Mouse (Mus musculus): Measurements from ENCODE around the gene Sbk1. TPM values are rescaled to one million over a fixed set of nuclear protein-coding genes. Genes with fewer than 3 reads are reported as not detected.
"Not testable (repeated sequence)": the region's sequence is repeated elsewhere in the genome, so short reads cannot be mapped to it uniquely, and the experiment has no call there.

Gene Sbk1
- polyA plus RNA-seq, 1 experiment, result 518 TPM

DNA sequence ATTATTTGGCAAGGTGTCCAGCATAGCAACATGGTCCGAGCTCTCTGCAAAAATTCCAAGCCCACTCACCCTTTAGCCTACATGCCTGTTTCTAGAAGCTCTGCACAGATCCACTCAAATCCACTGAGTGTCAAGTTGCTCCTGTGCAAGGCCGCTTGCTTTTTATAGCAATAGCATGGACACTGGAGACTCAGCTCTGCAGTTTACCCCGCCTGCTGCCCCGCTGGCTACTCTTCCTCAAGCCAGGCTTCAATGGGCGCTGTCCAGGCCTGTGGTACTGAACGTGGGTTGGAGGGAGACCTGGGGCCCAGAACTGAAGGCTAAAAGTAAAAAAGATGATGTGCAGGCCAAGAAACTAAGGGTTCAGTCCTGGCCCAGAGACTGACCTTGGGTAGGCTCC, 8.3 kb downstream of the Sbk1 start:
- no peak for DNase-seq (ENCODE audit: low read depth)
- no peak for TF ChIP-seq CTCF (IDR thresholded peaks at IDR 0.05; ENCODE audit: borderline replicate concordance, extremely low read depth, insufficient read depth, insufficient read length)
- no peak for TF ChIP-seq POLR2A (IDR thresholded peaks at IDR 0.05; ENCODE audit: borderline replicate concordance, extremely low read depth, insufficient read depth, insufficient read length, poor library complexity, severe bottlenecking)

DNA sequence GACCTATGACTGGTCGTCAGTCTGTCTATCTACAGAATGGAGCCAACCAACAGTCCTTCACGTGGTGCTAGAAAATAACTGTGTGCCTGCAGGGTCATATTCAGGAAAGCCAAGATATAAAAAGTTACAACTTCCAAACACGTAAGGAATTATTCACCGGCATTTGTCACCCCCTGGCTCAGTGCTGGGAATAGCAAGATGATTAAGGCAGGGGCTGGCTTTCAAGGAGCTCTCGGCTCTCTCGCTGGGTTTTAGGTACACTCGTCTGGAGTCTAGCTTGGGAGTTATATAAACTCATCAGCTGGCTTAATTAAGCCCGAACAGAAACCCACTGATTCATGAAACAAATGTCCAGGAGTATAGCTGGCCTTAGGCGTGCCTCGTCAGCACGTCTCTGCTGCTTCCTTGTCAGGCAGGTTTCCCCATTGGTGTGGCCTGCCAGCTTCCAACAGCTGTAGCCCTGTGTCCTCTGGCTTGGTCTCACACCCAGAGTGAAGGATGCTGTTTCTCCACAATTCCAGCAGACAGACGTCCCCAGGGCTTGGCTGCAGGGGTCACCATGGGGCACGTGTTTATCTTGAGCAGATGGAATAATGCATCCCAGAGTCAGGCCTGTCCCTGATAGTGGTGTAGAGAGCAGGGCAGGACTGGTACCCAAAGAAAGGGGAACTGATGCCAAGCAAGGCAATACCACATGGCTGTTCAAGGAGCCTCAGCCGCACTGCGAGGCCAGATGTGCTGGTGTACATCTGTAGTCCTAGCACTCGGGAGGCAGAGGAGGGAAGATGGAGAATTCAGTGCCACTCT, 9.7 kb downstream of the Sbk1 start:
- no peak for DNase-seq (ENCODE audit: low read depth)
- TF ChIP-seq CTCF (IDR thresholded peaks at IDR 0.05; ENCODE audit: borderline replicate concordance, extremely low read depth, insufficient read depth, insufficient read length) (no peak), POLR2A (IDR thresholded peaks at IDR 0.05; ENCODE audit: borderline replicate concordance, extremely low read depth, insufficient read depth, insufficient read length, poor library complexity, severe bottlenecking) (no peak)

DNA sequence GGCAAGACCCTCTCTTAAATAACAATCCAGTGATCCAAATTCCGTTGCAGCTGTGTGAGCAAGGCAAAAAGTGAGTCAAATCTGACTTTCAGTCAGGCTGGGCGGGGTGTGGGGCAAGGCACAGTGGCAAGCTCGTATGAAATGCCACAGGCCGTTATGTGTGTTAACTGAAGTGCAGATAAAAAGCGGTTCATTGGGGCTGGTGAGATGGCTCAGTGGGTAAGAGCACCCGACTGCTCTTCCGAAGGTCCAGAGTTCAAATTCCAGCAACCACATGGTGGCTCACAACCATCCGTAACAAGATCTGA, 10.2 kb downstream of the Sbk1 start:
- DNase-seq (ENCODE audit: low read depth), result not testable (repeated sequence)

DNA sequence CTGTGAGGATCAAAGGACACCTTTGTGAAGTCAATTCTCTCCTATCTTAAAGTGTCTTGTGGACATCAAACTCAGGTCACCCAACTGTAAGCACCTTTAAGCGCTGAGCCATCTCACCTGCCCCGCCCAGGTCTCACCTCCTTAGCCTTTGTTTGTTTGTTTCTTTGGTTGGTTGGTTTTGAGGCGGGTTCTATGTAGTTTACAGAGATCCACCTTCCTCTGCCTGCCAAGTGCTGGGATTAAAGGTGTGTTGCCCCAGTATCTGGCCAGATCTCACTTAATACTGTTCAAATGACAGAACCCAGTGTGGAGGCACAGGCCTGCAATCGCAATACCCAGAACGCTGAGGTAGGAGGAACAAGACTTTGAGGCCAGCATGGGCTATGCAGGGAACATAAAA, 11.6 kb downstream of the Sbk1 start:
- no peak for TF ChIP-seq POLR2A (IDR thresholded peaks at IDR 0.05; ENCODE audit: borderline replicate concordance, extremely low read depth, insufficient read depth, insufficient read length, poor library complexity, severe bottlenecking)
- no peak for DNase-seq (ENCODE audit: low read depth)

DNA sequence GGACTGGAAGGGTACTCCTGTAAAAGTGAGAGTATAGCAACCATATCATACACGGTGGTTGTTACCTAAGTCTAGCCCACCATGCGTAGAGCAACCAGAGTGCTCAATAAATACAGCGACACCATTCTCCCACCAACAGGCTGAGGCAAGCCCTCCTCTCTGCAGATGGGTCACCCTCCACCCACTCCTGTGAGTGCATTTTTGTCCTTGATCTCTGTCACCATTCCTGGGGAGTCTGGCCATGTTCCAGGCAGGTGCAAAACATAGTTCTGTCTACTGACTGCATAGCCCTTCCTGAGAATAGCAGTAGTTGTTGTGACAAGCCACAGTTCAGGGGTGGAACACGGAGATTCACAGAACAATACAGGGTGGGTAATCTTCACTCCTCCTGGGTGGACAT, 12.0 kb downstream of the Sbk1 start:
- no peak for DNase-seq (ENCODE audit: low read depth)
- no peak for TF ChIP-seq POLR2A (IDR thresholded peaks at IDR 0.05; ENCODE audit: borderline replicate concordance, extremely low read depth, insufficient read depth, insufficient read length, poor library complexity, severe bottlenecking)
- TF ChIP-seq CTCF (IDR thresholded peaks at IDR 0.05; ENCODE audit: borderline replicate concordance, extremely low read depth, insufficient read depth, insufficient read length), result no peak

DNA sequence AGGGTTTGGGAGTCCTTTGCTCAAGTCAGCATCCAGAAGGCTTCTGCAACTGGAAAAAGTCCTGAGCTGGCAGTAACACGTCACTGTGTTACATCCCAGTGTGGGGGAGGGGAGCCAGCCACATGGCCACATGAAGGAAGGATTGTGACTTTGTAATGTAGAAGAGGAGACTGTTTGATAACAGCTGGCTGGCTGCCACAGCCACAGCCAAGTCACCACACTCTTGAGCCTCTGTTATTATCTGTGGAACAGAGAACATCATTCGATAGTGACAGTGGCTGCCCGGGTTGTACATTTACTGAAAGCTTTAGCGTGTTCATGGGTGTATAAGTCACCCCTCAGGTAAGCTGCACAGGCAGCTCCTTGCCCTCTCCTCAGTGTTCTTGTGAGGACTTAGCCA, 12.4 kb downstream of the Sbk1 start:
- peak; percentile 30 for DNase-seq (ENCODE audit: low read depth)
- no peak for TF ChIP-seq CTCF (IDR thresholded peaks at IDR 0.05; ENCODE audit: borderline replicate concordance, extremely low read depth, insufficient read depth, insufficient read length)
- no peak for TF ChIP-seq POLR2A (IDR thresholded peaks at IDR 0.05; ENCODE audit: borderline replicate concordance, extremely low read depth, insufficient read depth, insufficient read length, poor library complexity, severe bottlenecking)

DNA sequence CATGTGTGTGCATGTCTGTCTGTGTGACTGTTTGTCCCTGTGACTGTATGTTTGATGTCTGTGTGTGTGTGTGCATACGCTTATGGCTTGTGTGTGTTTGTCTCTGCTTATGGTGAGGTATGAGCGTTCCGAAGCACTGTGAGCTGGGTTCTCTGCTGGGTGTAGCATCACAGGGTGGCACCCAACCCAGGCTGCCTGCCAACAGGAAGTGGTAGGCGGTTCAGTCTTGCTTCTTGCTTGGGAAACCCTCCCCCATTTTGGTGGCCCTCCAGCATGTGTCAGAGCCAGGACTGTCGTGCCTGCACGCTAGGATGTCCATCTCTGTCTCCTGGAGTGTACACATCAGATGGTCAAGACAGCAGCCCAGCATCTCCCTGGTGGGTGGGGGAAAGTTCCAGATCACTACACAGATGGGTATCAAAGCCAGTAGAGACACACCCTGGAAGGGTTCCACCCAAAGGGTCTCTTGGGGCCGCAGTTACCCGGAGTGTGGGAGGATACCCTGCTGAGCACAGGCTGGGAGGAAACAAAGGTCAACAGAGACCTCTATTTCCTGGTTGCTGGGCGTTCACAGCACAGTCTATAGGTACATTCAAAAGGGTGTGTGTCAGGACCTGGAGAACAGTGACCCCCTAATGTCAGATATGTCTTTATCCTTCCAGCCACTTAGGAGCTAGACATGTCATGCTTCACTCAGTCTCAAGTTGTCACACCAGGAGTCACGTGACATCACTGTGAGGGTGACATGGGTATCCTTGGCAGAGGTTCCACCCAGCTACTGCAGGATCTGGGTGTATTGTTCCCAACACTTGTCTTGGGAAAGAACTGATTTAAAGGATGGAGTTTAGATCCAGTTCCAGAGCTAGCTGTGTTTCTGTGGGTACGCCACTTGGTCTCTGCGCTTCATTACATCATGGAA, 13.1 kb downstream of the Sbk1 start:
- TF ChIP-seq POLR2A (IDR thresholded peaks at IDR 0.05; ENCODE audit: borderline replicate concordance, extremely low read depth, insufficient read depth, insufficient read length, poor library complexity, severe bottlenecking) (no peak), CTCF (IDR thresholded peaks at IDR 0.05; ENCODE audit: borderline replicate concordance, extremely low read depth, insufficient read depth, insufficient read length) (no peak)
- DNase-seq (ENCODE audit: low read depth), result peak; percentile 31

DNA sequence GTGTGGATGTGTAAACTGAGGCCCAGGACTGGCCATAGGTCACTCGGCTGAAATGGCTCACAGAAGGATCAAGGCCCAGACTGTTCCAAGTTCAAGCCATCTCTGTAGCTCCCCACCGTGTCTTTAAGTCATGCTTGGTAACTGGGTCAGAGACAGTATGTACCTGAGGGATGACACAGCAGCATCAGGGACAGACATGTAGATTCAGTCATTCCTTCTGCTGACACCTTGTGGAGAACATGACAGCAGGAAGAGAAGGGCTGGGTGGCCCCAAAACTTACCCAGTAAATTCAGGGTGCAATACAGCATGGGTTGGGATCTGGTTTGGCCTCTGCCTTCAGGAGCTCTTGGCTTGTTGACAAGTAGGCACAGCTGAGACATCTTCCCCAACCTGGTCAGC, 13.9 kb downstream of the Sbk1 start:
- no peak for DNase-seq (ENCODE audit: low read depth)
- TF ChIP-seq POLR2A (IDR thresholded peaks at IDR 0.05; ENCODE audit: borderline replicate concordance, extremely low read depth, insufficient read depth, insufficient read length, poor library complexity, severe bottlenecking), result no peak
- TF ChIP-seq CTCF (IDR thresholded peaks at IDR 0.05; ENCODE audit: borderline replicate concordance, extremely low read depth, insufficient read depth, insufficient read length), result no peak

DNA sequence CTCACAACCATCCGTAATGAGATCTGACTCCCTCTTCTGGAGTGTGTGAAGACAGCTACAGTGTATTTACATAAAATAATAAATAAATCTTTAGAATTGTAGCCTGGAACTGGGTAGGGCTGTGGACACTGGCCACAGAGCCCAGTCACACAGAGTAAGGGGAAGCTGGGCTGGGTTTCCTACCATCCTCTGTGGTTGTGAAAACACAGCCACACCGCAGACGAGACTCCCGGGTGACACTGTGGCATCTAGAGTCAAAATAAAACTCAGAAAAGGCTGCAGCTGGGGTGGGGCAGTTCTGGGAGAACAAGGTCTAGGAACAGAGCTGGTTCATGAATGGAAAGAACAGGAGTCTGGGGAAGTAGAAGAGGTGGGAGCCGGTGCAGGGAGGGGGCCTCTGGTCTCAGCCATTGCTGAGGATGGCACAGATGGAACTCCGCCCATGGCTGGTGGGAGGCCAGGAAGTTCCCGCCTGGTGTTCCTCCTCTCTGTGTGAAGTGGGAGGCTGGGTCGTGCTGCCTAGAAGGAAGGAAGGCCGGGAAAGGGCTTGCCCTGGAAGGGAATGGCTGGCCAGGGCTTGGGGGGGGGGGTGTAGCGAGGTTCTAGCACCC, 15.2 kb downstream of the Sbk1 start:
- peak; percentile 64 for DNase-seq (ENCODE audit: low read depth)
- no peak for TF ChIP-seq CTCF (IDR thresholded peaks at IDR 0.05; ENCODE audit: borderline replicate concordance, extremely low read depth, insufficient read depth, insufficient read length)

DNA sequence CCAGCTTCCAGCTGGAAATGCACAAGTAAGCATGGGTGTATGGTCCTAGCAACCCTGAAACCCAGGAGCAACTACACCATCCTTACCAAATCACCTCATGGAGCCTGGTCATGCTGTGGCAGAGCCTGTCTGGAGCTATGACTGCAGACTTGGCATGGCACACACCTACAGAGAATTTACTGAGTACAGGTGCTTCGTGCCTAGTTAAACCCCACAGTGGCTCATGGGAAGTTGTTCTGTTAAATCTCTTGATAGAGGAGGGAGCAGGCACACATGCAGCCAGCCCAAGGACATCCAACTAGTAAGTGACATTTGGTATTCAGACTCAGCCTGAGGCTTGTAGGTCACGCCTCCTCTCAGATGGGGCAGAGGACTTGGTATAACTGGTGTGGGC, 15.7 kb downstream of the Sbk1 start:
- TF ChIP-seq POLR2A (IDR thresholded peaks at IDR 0.05; ENCODE audit: borderline replicate concordance, extremely low read depth, insufficient read depth, insufficient read length, poor library complexity, severe bottlenecking) (no peak), CTCF (IDR thresholded peaks at IDR 0.05; ENCODE audit: borderline replicate concordance, extremely low read depth, insufficient read depth, insufficient read length) (no peak)
- no peak for DNase-seq (ENCODE audit: low read depth)

DNA sequence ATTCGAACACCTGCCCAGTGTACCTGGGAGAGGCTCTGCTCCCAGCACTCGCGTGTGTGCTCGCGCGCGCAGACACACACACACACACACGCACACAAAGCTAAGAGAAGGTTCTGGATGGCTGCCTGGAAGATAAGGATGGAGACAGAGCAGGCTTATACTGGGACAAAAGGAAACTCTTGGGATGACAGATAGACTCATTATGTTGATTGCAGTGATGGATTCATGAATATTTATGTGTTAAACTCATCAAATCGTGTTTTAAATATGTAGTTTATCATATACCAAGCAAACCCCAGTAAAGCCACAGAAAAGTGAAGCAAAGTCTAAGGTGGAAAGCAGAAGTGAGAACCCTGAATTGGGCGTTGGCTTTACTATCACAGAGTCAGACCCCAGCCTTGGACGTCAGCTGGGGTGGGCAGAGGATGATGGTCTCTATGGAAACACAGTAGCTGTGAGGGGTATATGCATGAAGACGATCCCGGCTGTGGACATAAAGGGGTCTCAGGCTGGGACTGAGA, 16.2 kb downstream of the Sbk1 start:
- peak; percentile 70 for DNase-seq (ENCODE audit: low read depth)
- TF ChIP-seq CTCF (IDR thresholded peaks at IDR 0.05; ENCODE audit: borderline replicate concordance, extremely low read depth, insufficient read depth, insufficient read length) (no peak), POLR2A (IDR thresholded peaks at IDR 0.05; ENCODE audit: borderline replicate concordance, extremely low read depth, insufficient read depth, insufficient read length, poor library complexity, severe bottlenecking) (no peak)

DNA sequence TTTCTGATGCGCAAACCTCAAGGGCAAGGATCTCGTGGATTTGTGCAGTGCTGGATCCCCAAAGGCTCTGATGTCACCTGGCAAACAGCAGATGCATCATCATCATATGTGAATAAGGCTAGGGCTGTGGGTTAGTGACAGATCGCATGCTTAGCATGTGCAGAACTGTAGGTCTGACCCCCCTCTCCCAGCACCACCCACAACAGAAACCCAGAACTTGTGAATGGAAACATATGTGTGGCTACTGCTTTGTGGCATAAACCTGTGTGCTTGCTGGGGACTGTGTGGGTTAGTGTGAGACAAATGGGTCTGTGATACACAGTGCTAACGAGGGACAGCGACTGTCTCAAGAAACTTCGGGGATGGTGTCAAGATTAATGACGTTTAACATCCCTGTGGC, 17.0 kb downstream of the Sbk1 start:
- TF ChIP-seq CTCF (IDR thresholded peaks at IDR 0.05; ENCODE audit: borderline replicate concordance, extremely low read depth, insufficient read depth, insufficient read length) (no peak), POLR2A (IDR thresholded peaks at IDR 0.05; ENCODE audit: borderline replicate concordance, extremely low read depth, insufficient read depth, insufficient read length, poor library complexity, severe bottlenecking) (no peak)
- DNase-seq (ENCODE audit: low read depth), result no peak

Measured in brain, embryonic 14.5 days (tissue).